Mouse (Mus musculus) intestine, embryonic 15.5 days (tissue): ENCODE measurements at regions not wholly inside any gene's neighbourhood (a gene's known extent, or its start where the extent isn't known, plus 50 kb on each side); places are given as distances from the start of the nearest gene placed in this dataset.

Experiments used
- ATAC-seq: fragments of 200-750 bp; cut with Nextera tagmentation; 2 replicates; pipeline ENCODE4 v1.8.0; 2017; ENCODE audit warnings: moderate TSS enrichment, moderate library complexity
- H3K27ac ChIP-seq: fragments of 300-500 bp; sonication (generic); 2 replicates; pipeline ENCODE4 v1.5.1; 2015; ENCODE audit warnings: mild to moderate bottlenecking, inconsistent platforms
- H3K27me3 ChIP-seq: fragments of 300-500 bp; sonication (generic); replicated peaks from 2 replicates; pipeline ENCODE4 v1.6.1; 2015; ENCODE audit warnings: inconsistent platforms
- H3K36me3 ChIP-seq: fragments of 300-500 bp; sonication (generic); 2 replicates; pipeline ENCODE4 v1.6.1; 2015; ENCODE audit warnings: inconsistent platforms
- H3K4me1 ChIP-seq: fragments of 300-500 bp; sonication (generic); replicated peaks from 2 replicates; pipeline ENCODE4 v1.6.1; 2015; ENCODE audit warnings: inconsistent platforms
- H3K4me2 ChIP-seq: fragments of 300-500 bp; sonication (generic); replicated peaks from 2 replicates; pipeline ENCODE4 v1.6.1; 2015; ENCODE audit warnings: mild to moderate bottlenecking, inconsistent platforms
- H3K4me3 ChIP-seq: fragments of 300-500 bp; sonication (generic); replicated peaks from 2 replicates; pipeline ENCODE4 v1.5.1; 2015; ENCODE audit warnings: inconsistent platforms
- H3K9ac ChIP-seq: fragments of 300-500 bp; sonication (generic); 2 replicates; pipeline ENCODE4 v1.6.1; 2015; ENCODE audit warnings: inconsistent platforms
- H3K9me3 ChIP-seq: fragments of 300-500 bp; sonication (generic); 2 replicates; pipeline ENCODE4 v1.6.1; 2016; ENCODE audit warnings: inconsistent platforms
- WGBS: fragments of 180-500 bp; shearing (Covaris S2); methylation state at CpG from one replicate; pipeline ENCODE4 v1.1.7; 2015; 5-methylcytosine and 5-hydroxymethylcytosine counted together

GRCm38 (mm10) chr3:62801044-62801443, 196.1 kb upstream of the Gpr149 start:
- no peaks in the 10 kb centered on the region for H3K27me3 ChIP-seq
- H3K4me2 ChIP-seq, result no peak overlapping the region
- 28% methylated on average over 2 of the region's 2 CpGs for WGBS
- H3K9me3 ChIP-seq, result no peaks in the 10 kb centered on the region
- H3K4me1 ChIP-seq, result no peaks in the 10 kb centered on the region
- no peak overlapping the region for H3K4me3 ChIP-seq
- ATAC-seq, result peak; percentile 84
- H3K36me3 ChIP-seq, result no peaks in the 10 kb centered on the region
- no peak overlapping the region for H3K9ac ChIP-seq
- no peak overlapping the region for H3K27ac ChIP-seq

GRCm38 (mm10) chr3:62786233-62786632, 181.3 kb upstream of the Gpr149 start:
- ATAC-seq, result no peak
- 47% methylated on average over 2 of the region's 2 CpGs for WGBS
- H3K9ac ChIP-seq, result no peak overlapping the region

More at GRCm38 (mm10) chr3:62786233-62786632, 181.3 kb upstream of the Gpr149 start:
- Histone ChIP-seq H3K4me3 (no peak overlapping the region), H3K36me3 (no peaks in the 10 kb centered on the region), H3K27ac (no peak overlapping the region), H3K27me3 (no peaks in the 10 kb centered on the region), H3K4me2 (no peak overlapping the region), H3K4me1 (no peaks in the 10 kb centered on the region), H3K9me3 (no peaks in the 10 kb centered on the region)
